Mouse (Mus musculus): Measurements from ENCODE around the gene Hnrnpa0. TPM values are rescaled to one million over a fixed set of nuclear protein-coding genes. Genes with fewer than 3 reads are reported as not detected.

Gene Hnrnpa0
- total RNA-seq (2021): 100 to 1,000 TPM; 120 to 128 TPM
- long read RNA-seq, experiment 1, transcript Hnrnpa0-201 (1 exons, 2,678 nt): major isoform, 5 of 5 reads
- long read RNA-seq, experiment 1, partial matches to known transcripts: 0 of 5 reads
- long read RNA-seq, experiment 1, other reads (novel, unspliced or antisense): 0 of 5 reads
- long read RNA-seq, experiment 2, transcript Hnrnpa0-201 (1 exons, 2,678 nt): major isoform, 7 of 7 reads
- long read RNA-seq, experiment 2, partial matches to known transcripts: 0 of 7 reads
- long read RNA-seq, experiment 2, other reads (novel, unspliced or antisense): 0 of 7 reads

DNA sequence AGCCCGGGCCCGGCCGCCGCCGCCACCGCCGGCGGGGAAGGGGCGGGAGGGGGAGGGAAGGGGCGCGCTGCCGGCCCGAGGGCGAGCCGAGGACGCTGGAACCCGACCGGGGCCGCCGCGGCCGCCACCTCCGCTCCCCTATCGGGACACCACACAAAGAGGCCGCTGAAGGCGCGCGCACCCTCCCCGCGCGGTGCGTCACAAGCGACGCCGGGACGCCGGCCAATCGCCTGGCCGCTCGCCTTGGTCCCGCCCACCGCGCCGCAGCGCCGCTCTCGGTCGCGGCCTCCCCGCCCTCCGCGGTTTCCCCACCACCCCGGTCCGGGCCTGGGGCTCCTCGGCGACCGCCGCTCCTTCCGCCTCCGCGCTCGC, at the start of gene Hnrnpa0:
Gene Hnrnpa0, minus strand, starts transcription at position 161 of the 372 bp plus-strand sequence.
- peak; percentile 95 to 96 for DNase-seq (ENCODE audit: extremely low spot score in 1 of 2, low spot score in 2 of 2)
- Histone ChIP-seq H3K4me3 (peak within 1 kb of the TSS; percentile 91), H3K27ac (peak within 1 kb of the TSS; percentile 100)
- TF ChIP-seq CTCF (IDR thresholded peaks at IDR 0.05): no peak; the same call in 1 of the 2 replicates
- intact Hi-C loops (cut with DNase I): no loop called here

DNA sequence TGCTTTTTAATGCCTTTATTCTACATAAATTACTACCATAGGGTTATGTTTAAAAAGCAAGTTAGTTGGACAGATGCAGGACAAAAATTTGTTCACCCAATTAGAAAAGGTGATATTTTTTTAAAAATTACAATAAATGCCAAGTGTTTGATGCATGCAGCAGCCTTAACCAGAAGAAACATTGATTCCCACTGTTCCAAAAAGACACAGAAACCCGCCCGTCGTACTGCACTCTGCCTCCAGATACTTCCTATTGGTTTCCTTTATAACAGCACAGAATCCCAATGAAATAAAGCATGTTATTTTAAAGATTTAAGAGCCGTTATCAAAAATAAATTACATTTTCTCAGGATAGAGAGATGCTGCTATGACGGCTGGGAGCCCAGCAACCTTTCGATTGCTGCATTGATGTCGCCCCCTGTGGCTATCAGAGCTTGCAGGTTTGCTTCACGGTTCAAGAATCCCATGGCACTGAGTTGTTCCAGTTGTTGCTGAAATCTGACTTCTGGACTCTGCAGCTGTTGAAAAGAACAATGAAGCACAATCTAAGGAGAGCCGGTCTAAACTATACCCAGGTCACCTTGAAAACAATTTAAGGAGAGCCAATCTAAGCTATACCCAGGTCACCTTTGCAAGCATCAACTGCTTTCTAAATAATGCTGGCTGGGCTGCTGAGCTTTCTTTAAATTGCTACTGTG, 49.3 kb upstream of the Hnrnpa0 start:
- Histone ChIP-seq H3K27ac (no peak overlapping the region), H3K4me3 (no peak overlapping the region)
- peak; percentile 28 for TF ChIP-seq CTCF (IDR thresholded peaks at IDR 0.05)
- intact Hi-C loops (cut with DNase I): no loop called here
- DNase-seq (ENCODE audit: extremely low spot score in 1 of 2, low spot score in 2 of 2): peak; percentile 100

DNA sequence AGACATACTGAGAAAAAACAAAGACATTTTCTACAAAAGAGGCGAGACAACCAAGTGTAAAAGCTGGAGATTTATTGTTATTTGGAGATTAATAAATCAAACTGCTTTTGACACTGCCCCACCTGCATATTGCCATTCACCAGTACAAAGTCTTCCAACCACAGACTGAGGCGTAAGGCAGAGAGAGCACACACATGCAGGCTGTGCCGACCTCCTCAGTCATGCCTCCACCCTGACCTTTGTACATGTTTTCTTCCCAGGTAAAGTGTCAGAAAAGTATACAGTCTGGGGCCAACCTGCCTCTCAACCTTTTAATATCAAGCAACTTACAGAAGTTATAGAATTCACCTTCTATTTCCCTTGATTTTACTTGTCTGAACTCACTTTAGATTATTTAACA, 47.7 kb upstream of the Hnrnpa0 start:
- TF ChIP-seq CTCF (IDR thresholded peaks at IDR 0.05): no peak
- DNase-seq (ENCODE audit: extremely low spot score in 1 of 2, low spot score in 2 of 2): no peak
- Histone ChIP-seq H3K27ac (no peak overlapping the region), H3K4me3 (no peak overlapping the region)
- intact Hi-C loops (cut with DNase I): no loop called here

DNA sequence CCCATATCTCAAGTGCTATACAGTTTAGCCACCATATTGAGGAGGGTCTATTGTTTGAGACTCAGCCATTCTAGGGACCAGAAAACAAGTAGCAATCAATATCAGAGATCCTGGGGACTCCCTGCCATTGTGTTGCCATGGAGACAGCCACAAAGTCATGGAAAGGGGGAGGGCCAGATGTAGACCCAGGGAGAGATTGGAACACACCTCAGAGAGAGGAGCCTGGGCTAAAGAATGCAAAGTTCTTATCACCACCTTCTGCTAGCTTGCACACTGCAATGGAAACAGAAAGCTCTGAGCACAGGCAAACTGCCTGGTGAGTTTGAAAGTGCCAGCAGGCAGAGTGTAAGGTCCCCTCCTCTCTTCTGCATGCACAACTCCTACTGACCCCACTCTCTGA, 39.8 kb upstream of the Hnrnpa0 start:
- no peak for TF ChIP-seq CTCF (IDR thresholded peaks at IDR 0.05)
- Histone ChIP-seq H3K27ac (no peak overlapping the region), H3K4me3 (no peak overlapping the region)
- DNase-seq (ENCODE audit: extremely low spot score in 1 of 2, low spot score in 2 of 2): no peak
- intact Hi-C loops (cut with DNase I): no loop called here

DNA sequence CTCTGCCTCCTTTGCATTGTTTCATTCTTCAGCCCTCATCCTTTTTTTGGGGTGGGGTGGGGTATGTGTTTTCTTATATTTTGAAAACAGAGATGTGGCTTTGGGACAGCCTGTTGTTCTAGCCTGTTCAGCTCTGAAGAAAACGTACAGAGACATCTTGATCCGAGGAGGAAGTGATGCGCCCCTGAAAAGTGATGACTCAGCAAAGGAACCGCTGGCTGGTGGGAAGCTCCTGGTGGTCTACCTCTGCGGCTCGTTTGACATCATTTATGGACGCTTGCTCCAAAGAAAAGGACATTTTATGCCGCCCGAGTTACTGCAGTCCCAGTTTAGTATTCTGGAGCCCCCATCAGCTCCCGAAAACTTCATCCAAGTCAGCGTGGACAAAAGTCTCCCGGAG, 35.0 kb upstream of the Hnrnpa0 start:
- H3K27ac ChIP-seq: no peak overlapping the region
- TF ChIP-seq CTCF (IDR thresholded peaks at IDR 0.05): no peak
- no peak for DNase-seq (ENCODE audit: extremely low spot score in 1 of 2, low spot score in 2 of 2)
- intact Hi-C loops (cut with DNase I): loop anchor here (5.0 kb wide), 1 partner anchor 434 kb away; no protein-coding TSS in a partner anchor
- no peak overlapping the region for H3K4me3 ChIP-seq

DNA sequence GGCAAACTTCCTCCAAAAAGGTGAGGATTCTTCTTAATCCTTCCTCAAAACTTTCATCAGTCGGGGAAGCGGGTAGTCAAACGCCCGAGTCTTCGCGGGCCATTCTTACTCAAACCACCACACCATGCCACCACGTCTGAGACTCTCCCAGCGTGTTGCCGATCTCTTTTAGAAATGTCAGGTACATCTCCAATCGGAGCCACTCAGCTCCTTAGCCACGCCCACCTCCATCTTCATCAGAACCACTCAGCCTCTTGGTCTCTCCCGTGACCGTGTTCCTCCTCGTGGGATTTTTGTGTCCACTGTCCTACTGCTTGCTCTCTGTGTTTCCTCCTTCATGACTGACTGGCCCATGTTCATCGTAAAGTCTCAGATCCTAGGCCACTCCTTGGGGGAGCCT, 32.4 kb upstream of the Hnrnpa0 start:
- no peak for TF ChIP-seq CTCF (IDR thresholded peaks at IDR 0.05)
- intact Hi-C loops (cut with DNase I): loop anchor here (5.0 kb wide), 1 partner anchor 437 kb away; no protein-coding TSS in a partner anchor
- H3K4me3 ChIP-seq: no peak overlapping the region
- H3K27ac ChIP-seq: no peak overlapping the region
- DNase-seq (ENCODE audit: extremely low spot score in 1 of 2, low spot score in 2 of 2): no peak

DNA sequence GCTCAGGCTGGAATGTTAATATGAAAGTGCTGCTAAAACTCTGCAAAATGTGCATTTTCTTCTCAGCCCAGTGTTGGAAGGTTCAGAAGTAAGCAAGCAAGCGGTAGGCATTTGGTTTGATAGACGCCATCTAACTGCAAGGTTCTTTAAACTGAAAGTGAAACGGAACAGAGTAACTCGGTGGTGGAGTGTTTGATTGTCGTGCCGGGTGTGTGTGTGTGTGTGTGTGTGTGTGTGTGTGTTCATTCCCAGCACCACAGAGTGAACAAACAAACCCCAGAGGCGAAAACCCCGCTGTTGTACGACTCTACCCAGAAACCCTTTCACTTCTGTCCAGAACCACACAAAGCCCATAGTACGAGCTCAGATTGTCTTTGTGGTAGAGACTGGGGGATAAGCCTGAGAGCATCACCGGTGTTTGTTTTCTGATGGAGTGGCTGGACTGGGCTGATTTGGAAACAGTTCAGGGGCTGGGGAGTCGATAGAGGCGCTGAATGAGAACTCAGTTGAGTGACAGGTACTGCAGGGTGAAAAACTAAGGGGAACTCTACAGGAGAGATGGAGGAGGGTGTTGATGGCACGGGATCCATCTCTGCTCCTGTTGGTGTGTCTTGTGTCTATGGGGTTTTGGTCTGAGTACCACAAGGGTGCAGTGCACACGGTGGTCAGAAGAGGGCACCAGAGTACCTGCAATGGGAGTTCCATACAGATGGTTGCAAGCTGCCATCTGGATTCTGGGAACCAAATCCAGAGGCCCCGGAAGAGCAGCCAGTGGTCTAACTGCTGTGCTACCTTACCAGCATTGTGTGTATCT, 29.9 kb upstream of the Hnrnpa0 start:
- peak; percentile 81 to 89 for DNase-seq (ENCODE audit: extremely low spot score in 1 of 2, low spot score in 2 of 2)
- peak overlapping the region; percentile 56 for H3K4me3 ChIP-seq
- H3K27ac ChIP-seq: peak overlapping the region; percentile 84; the same call in 1 of the 2 replicates
- intact Hi-C loops (cut with DNase I): loop anchor here (2.0 to 5.0 kb wide), 4 partner anchors 74 to 244 kb away; partner anchors contain the start of genes Hnrnpk and Rmi1
- peak; percentile 97 for TF ChIP-seq CTCF (IDR thresholded peaks at IDR 0.05)

DNA sequence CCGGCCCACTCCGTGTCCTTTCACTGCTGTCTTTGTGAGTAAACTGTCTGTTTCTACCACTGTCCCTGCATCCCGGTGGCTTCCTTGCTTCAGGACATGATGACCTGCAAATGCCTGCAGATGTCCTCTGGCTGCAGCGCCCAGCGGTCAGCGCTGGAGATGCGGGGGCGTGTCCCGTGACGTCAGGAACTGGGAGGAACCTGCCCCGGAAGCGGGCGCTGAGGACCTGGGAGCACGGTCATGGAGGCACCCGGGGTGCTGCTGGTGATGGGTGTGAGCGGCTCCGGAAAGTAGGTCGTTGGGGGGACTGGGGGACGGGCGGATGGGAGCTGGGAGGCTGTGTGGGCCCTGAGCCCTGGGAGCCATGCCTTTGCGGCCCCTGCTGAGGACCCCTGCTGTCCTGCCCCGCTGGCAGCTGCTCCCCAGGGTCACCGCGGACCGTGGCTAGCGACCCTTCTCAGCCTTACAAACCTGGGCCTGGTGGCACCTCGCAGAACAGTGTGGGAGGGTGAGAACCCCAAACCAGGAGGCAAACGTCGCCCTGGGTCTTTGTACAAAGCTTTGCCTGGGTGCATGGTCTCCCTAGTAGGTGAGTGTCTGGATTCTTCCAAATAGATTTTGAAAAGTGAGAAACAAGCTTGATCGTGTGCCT, 29.2 kb upstream of the Hnrnpa0 start, which contains the start of gene Idnk:
Gene Idnk, plus strand, starts transcription at position 203 of the 652 bp plus-strand sequence.
- H3K4me3 ChIP-seq: peak within 1 kb of the TSS; percentile 56
- TF ChIP-seq CTCF (IDR thresholded peaks at IDR 0.05): peak; percentile 11
- intact Hi-C loops (cut with DNase I): loop anchor here (2.0 to 5.0 kb wide), 4 partner anchors 75 to 245 kb away; partner anchors contain the start of genes Hnrnpk and Rmi1
- peak within 1 kb of the TSS; percentile 84 for H3K27ac ChIP-seq
- peak; percentile 83 to 88 for DNase-seq (ENCODE audit: extremely low spot score in 1 of 2, low spot score in 2 of 2)

DNA sequence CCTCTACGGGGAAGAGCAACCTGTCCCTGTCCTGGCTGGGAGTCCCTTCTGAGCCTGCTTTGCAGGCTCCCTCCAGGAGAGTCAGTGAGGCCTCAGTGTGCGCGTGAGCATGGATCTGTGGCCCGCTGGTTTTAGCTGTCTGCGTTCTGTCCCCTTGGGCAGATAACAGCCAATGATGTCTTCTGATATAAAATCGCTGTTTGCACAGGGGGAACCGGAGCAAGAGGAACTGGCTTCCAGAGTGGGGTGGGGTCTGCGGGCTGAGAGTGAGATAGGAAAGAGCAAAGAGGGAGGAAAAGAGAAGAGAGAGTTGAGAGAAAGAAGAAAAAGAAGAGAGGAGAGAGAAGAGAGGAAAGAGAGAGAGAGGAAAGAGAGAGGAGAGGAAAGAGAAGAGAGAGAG, 28.7 kb upstream of the Hnrnpa0 start:
- intact Hi-C loops (cut with DNase I): loop anchor here (5.0 kb wide), 3 partner anchors 75 to 245 kb away; partner anchors contain the start of genes Hnrnpk and Rmi1
- no peak for TF ChIP-seq CTCF (IDR thresholded peaks at IDR 0.05)
- Histone ChIP-seq H3K4me3 (peak overlapping the region; percentile 56), H3K27ac (peak overlapping the region; percentile 84)
- DNase-seq (ENCODE audit: extremely low spot score in 1 of 2, low spot score in 2 of 2): no peak

DNA sequence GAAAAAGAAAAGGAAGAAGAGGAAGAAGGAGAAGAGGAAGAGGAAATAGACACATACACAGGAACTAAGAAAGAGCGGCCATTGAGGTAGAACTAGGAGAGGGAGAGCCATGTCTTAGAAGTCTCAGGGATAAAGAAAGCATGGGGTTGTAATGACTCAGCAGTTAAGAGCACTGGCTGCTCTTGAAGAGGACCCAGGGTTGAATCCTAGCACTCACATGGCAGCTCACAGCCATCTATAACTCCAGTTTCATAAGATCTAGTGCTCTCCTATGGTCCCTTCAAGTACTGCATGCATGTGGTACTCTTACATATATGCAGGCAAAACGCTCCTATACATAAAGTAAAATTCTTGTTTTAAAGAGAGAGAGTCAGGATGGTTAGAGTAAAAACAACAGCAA, 27.7 kb upstream of the Hnrnpa0 start:
- TF ChIP-seq CTCF (IDR thresholded peaks at IDR 0.05): peak; percentile 12
- Histone ChIP-seq H3K4me3 (no peak overlapping the region), H3K27ac (no peak overlapping the region)
- no peak for DNase-seq (ENCODE audit: extremely low spot score in 1 of 2, low spot score in 2 of 2)
- intact Hi-C loops (cut with DNase I): loop anchor here (5.0 kb wide), 3 partner anchors 76 to 246 kb away; partner anchors contain the start of genes Hnrnpk and Rmi1

DNA sequence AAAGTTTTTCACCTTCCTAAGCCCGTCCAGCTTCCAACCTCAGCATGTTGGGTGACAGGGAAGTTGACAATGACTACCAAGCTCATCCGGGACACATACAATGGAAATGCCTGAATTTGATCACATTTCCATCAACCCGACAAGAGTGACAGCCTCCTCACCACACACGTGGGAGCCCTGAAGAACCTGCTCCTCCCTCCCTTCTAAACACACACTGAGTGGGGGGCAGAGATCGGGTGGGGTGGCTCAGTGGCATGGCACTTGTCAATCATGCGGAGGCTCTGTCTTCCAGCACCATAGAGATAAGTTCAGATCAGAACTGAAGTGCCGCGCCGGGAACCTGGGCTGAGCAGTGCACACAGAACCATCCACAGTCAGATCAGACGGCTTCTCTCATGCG, 22.1 kb upstream of the Hnrnpa0 start:
- intact Hi-C loops (cut with DNase I): no loop called here
- no peak for TF ChIP-seq CTCF (IDR thresholded peaks at IDR 0.05)

More for the DNA sequence above, 22.1 kb upstream of the Hnrnpa0 start:
- no peak for DNase-seq (ENCODE audit: extremely low spot score in 1 of 2, low spot score in 2 of 2)
- Histone ChIP-seq H3K27ac (no peak overlapping the region), H3K4me3 (no peak overlapping the region)

Measured in left cerebral cortex, adult 2 months (tissue).